Mouse (Mus musculus): ENCODE data around the gene Ccrl2. TPM values are rescaled to one million over a fixed set of nuclear protein-coding genes. Genes with fewer than 3 reads are reported as not detected.
A peak's percentile ranks its signal among the peaks of the same experiment; 100 is the strongest.

Ccrl2 gene
- under 1 TPM; 0.85 to 0.86 TPM for total RNA-seq (2021)

DNA sequence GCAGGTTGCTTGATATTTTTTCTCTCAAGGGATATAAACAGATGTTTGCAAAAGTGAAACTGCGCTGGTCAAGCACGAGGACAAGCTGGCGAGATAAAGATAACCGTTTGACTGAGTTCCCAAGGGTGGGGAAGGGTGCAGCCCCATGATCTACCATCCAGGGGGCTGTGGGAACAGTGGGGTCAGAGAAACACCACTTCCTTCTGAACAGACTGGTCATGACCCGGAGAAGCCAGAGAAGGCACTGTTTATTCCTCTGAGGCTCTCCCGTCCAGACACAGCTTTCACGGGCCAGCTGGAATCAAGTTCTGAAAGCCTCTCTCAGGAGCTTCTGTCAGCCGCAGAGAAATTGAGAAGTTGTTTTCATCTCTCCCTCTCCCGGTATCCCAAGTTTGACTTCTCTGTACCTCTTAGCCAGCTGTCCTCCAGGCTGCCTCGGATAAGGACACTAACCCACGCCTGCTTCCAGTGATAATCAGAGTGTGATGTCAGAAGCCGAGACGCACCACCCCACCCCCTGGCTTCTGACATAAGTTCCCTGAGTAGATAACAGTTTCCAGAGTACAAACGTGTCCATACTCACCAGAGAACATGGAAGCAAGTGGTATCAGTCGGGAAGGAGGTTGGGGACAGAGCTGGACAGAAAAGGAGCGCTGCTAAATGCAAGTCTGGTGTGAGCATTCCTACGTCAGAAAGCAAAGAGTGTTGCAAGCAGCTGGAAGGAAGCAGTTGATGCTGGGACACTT lies at the start of gene Ccrl2:
Ccrl2 (minus strand) TSS at position 722 of the 746 bp plus-strand sequence.
- intact Hi-C loops (cut with DNase I) = no loop called here
- DNase-seq (ENCODE audit: extremely low spot score in 1 of 2, low spot score in 2 of 2) = no peak

DNA sequence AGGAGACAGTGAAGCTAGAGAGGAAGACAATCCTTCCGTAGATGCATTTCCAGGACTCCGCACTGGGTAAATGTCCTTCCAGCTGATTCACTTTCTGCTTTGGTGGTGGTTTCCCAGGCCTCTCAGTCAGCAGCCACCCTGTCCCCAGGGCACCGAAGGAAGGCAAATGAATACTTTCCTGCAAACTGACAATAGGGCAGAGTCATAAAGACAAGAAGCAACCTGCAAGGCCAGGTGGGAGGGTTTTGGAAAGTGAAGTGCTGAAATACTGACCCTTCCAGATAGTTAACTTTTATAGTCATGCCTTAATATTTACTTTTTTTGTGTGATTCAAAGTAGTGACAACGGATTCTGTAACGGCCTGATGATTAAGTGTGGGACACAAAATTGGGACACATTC lies 46.6 kb upstream of the Ccrl2 start:
- intact Hi-C loops (cut with DNase I) = no loop called here

DNA sequence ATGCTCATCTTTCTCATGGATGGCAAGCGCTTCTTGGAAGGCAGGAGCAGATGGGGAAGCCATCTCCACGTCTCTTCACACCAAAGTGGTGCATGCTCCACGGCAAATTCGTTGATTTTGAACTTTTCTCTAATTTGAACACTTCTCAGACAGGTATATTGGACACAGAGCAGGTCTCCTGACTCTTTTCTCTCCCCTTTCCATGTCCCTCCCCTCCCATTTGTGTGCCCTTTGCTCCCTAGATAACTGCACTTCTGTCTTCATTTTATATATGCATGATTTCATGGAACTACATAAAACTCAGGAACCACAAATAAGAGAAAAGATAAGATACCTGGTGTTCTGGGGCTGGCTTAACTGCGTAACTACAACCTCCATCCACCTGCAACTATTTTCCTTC lies 46.0 kb upstream of the Ccrl2 start:
- no peak for DNase-seq (ENCODE audit: extremely low spot score in 1 of 2, low spot score in 2 of 2)
- intact Hi-C loops (cut with DNase I) = no loop called here

More for the DNA sequence above, 46.6 kb upstream of the Ccrl2 start:
- no peak for DNase-seq (ENCODE audit: extremely low spot score in 1 of 2, low spot score in 2 of 2)

DNA sequence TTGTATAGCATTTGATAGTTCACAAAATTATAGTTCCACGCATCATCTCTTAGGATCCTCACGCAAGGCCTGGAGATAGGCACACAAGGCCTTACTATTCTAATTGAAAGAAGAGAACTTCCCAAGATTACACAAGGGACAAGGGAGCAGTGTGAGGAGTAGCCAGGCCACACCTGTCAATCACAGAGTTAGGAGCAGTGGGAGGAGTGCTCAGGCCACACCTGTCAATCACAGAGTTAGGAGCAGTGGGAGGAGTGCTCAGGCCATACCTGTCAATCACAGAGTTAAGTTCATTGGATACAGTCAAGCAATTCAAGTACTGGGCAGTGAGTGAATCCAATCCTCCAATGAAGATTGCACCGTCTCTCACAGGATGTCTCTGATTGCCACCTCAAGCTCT lies 43.1 kb upstream of the Ccrl2 start:
- intact Hi-C loops (cut with DNase I) = no loop called here
- no peak for DNase-seq (ENCODE audit: extremely low spot score in 1 of 2, low spot score in 2 of 2)

DNA sequence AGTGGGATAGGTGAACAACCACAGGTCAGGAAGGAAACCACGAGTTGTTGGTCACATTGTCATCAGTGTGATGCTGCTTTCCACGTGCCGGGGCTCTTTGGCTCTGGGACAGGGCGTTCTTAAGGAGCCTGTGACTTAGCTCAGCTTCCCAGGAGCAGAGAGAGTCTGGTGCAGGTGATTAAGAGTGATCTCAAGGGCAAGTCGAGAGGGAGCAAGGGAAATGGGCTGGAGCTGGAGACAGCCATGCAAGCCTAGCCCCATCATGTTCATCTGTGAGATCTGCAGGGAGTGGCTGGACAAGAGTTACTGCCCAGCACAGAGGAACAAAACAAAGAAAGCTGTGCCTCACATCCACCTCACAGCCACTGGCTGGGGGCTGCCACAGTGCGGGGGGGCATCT lies 40.2 kb upstream of the Ccrl2 start:
- intact Hi-C loops (cut with DNase I) = loop anchor here (10.0 kb wide), 1 partner anchor 107 kb away; no protein-coding TSS in a partner anchor
- no peak for DNase-seq (ENCODE audit: extremely low spot score in 1 of 2, low spot score in 2 of 2)

DNA sequence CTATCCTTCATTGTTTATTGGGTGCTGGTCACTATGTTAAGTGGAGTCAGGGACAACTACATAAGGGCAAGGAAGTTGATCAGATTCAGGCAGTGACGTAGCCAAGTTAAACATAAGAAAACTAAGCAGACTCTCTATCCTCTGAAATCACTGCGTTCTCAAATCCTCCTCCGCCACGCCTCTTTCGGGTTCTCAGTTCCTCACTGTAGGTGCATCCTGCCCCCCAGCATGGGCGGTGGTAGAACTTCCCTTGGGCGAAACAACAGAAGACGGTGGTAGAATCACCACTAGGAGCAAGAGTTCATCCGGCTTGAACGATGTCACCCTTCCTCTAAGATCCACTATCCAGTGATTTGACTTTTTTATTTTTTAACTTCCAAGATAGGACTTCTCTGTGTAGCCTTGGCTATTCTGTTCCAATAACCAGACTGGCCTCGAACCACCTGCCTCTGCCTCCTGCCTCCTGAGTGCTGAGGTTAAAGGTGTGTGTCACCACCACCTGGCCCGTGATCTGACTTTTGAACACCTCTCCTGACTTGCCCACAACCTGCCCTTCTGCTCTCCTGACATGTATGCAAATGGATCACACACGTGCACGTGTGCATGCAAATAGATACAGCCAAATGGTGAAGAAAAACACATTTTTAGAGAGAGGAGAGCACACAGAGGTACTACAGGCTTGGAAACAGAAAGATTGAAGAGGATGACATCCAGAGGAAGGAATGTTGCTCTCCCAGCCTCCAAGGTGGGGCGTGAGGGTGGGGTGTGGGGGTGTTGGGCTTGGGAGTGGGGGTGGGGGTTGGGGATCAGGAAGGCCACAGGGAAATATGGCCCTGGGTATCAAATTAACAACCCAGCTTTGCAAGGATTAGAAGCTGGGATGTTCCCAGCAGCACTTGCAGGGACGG lies 39.4 kb upstream of the Ccrl2 start:
- intact Hi-C loops (cut with DNase I) = loop anchor here (10.0 kb wide), 1 partner anchor 108 kb away; no protein-coding TSS in a partner anchor

DNA sequence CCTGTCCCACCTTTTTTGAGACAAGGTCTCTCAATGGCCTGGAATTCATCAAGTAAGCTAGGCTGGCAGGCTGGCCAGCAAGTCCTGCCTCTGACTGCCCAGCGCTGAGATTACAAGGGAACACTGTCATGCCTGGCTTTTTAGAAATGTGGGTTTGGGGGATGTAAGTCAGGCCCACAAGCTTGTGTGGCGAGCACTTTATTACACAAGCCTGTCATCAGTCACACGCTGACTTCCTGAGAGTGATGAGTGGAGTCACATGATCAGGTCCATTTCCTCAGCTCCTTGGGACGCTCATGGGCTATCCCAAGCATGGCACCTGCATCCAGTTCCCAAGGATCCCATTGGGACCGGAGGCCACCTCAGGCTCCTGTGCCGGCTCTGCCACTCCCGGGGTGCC lies 38.4 kb upstream of the Ccrl2 start:
- no peak for DNase-seq (ENCODE audit: extremely low spot score in 1 of 2, low spot score in 2 of 2)
- intact Hi-C loops (cut with DNase I) = loop anchor here (10.0 kb wide), 1 partner anchor 109 kb away; no protein-coding TSS in a partner anchor

More for the DNA sequence above, 39.4 kb upstream of the Ccrl2 start:
- no peak for DNase-seq (ENCODE audit: extremely low spot score in 1 of 2, low spot score in 2 of 2)

DNA sequence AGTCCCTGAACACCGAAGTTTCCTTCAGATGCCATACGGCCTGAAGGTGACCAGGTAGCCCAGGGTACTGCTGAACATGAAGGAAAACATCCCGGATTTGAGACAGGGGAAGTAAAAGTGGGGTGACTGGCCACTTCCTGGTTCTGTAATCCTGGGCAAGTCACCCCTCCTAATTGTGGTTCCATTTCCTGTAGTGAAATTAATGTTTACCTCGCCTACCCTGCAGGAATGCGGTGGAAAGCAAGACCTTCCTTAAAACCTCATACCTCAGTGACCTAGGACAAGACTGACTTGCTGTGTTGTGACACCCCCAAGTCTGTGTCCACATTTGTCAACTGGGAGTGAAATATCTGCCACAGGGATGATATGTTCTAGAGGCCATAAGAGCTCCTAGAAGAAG lies 37.3 kb upstream of the Ccrl2 start:
- intact Hi-C loops (cut with DNase I) = loop anchor here (5.0 to 10.0 kb wide), 2 partner anchors 110 to 163 kb away; no protein-coding TSS in a partner anchor
- no peak for DNase-seq (ENCODE audit: extremely low spot score in 1 of 2, low spot score in 2 of 2)

DNA sequence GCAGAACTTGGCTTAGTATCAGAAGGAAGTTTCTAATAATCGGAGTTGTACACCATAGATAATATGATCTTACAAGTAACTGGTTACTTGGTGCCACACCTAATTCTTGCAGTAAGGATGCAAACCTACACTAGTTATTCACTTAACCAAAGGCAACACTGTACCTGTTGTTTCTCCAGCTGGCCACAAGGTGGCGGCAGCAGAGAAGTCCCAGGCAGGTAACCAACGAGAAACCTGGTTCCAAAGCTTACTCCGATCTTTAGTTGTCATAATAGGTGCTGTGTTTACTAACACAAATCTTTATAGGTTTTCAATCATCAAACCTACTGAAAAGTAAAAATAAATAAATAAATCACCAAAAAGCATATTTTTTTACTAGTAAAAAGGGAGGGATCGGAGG lies 35.8 kb upstream of the Ccrl2 start:
- intact Hi-C loops (cut with DNase I) = loop anchor here (5.0 to 10.0 kb wide), 2 partner anchors 112 to 164 kb away; no protein-coding TSS in a partner anchor
- peak in 1 of 2 experiments; percentile 49 for DNase-seq (ENCODE audit: extremely low spot score in 1 of 2, low spot score in 2 of 2)

DNA sequence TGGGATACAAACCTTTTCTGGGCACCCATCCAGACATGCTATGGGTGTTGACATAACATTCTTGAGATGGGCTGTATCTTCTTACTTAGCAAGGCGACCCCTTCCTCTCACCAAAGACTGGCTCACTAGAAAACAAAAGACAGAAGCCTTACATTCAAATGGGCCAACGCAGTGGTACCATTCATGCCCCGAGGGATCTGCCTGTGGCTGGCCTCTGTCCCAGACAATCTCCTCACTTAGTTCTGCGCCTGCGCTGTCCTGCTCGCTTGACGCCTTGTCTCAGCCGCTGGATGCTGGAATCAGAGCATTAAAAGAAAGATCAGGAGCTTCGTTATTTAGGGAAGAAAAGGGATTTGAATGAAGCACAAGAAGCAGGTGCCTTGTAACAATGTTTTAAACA lies 35.3 kb upstream of the Ccrl2 start:
- intact Hi-C loops (cut with DNase I) = loop anchor here (5.0 to 10.0 kb wide), 2 partner anchors 112 to 165 kb away; no protein-coding TSS in a partner anchor
- DNase-seq (ENCODE audit: extremely low spot score in 1 of 2, low spot score in 2 of 2) = peak in 1 of 2 experiments; percentile 57

DNA sequence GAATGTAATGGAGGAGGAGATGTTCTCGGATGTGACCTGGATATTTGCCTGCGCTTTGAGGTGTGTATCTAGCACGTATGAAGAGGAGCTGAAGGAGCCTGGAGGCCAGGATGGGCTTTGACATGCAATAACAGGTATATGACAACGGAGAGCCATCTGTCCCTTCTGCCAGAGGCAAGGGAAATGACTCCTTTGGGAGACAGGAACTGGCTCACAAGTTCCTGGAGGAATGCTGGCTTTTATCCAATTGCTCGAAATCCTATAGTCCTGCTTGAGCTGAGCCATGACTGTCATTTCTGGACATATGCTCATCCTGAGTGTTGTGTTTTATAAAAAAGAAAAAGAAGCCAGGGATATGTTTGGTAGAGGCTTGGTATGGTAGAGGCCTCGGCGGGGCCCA lies 31.6 kb upstream of the Ccrl2 start:
- DNase-seq (ENCODE audit: extremely low spot score in 1 of 2, low spot score in 2 of 2) = no peak
- intact Hi-C loops (cut with DNase I) = no loop called here

DNA sequence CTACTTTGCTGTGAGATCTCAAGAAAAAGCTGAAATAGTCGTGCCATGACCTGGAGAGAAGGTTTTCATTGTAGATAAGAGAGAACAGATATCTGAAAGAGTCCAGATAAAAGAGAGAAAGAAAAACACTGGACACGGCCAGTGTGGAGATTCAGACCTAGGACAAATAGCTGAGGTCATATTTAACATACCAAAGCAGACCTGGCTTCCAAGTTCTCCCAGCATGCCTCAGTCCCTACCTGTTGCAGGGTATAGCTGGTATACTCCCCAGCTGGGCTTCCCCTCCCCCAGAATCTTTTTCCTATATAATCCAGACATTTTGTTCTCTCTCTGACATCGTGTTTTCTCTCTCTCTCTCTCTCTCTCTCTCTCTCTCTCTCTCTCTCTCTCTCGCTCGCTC lies 30.6 kb upstream of the Ccrl2 start:
- intact Hi-C loops (cut with DNase I) = no loop called here
- DNase-seq (ENCODE audit: extremely low spot score in 1 of 2, low spot score in 2 of 2) = no peak

DNA sequence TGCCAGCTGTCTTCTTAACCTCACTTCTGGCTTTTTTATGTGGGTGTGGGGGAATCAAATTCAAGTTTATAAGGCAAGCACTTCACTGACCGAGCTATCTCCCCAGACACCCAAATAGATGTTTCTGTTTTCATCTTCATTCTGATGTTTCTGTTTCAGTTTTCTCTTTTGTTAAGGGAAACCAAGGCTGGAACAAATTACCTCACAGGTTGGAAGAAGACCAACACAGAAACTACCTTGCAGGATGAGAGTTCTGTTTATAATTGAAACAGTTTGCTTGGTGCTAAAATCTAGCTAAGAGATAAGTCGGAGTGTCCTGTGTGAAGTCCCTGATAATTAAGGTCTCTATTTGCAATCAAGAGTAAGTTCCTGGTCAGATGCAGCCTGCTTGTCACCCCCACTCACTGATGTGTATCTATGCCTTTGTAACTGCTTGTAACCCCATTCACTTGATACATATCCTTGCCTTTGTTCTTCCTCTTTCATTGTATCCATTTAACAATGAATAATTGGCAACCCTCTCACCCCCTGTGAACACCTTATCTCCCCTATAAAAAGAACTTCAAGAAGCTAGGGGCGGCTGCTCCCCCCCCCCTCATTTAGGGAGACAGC lies 29.8 kb upstream of the Ccrl2 start:
- intact Hi-C loops (cut with DNase I) = no loop called here
- DNase-seq (ENCODE audit: extremely low spot score in 1 of 2, low spot score in 2 of 2) = no peak

DNA sequence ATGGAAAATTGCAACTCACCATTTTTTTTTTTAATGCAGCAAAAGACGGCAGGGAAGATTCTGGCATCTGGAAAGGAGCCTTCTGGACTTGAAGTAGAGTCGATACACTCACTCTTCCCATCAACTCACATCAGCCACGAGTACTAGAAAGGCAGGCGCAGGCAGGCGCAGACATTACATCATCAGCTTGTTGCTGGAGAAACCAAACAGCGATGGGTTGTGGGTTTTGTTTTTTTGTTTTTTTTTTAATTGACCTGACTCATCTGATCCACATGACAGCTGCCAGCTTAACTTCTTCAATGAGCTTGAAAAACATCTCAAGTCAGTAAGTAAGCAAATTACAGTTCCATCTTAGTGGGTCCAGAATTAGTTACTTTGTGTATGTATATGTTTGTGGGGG lies 28.8 kb upstream of the Ccrl2 start:
- intact Hi-C loops (cut with DNase I) = no loop called here

DNA sequence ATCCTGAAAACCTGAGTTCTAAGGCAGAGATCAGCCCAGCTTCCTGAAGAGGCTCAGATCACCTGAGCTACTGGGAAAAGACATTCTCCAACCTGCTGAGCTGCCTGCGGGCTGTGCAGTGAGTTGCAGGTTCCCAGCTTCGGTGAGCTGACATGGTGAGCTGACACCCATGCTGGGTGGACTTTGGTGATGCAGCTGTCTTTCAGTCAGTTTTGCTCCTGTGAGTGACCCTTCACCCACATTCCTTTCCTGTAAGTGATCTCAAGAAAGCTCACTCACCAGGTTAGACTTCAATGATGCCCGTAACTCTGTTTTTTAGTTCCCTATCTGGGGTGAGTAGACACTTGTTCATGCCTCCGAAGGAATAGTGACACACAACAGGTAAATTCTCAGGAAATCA lies 28.0 kb upstream of the Ccrl2 start:
- no peak for DNase-seq (ENCODE audit: extremely low spot score in 1 of 2, low spot score in 2 of 2)
- intact Hi-C loops (cut with DNase I) = no loop called here

More for the DNA sequence above, 28.8 kb upstream of the Ccrl2 start:
- no peak for DNase-seq (ENCODE audit: extremely low spot score in 1 of 2, low spot score in 2 of 2)

DNA sequence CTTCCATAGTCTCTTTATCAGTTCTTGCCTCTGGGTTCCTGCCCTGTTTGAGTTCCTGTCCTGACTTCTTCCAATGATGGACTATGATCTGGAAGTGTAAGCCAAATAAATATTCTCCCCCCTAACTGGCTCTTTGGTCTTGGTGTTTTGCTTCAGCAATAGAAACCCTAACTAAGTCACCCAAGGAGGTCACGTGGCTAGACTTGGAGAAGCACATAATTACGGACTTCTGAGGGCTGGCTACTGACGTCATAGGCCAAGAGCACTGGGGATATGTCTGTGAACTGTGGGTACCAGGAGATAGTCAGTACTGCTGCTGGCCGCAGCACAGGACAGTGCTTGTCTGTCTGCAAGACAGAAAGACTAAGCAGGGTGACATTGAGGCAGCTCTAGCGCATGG lies 24.4 kb upstream of the Ccrl2 start:
- intact Hi-C loops (cut with DNase I) = no loop called here
- no peak for DNase-seq (ENCODE audit: extremely low spot score in 1 of 2, low spot score in 2 of 2)

DNA sequence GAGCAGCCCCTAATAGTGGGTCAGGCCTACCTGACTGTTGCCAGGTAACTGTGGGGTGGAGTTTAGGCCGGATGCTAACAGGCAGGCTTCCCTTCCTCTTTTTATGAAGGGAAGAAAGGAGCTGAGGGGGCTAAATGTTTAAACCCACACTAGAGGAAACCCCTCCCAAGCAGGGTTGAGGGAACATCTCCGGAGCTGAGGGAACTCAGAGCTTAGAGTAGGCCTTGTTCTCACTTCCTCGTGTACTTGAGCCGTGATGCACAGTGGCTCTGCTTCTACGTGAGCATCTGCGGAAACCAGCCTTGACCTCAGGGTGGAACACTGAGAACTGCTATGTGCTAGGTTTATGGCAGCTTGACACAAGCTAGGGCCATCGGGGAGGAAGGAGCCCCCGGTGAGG lies 23.5 kb upstream of the Ccrl2 start:
- intact Hi-C loops (cut with DNase I) = no loop called here
- no peak for DNase-seq (ENCODE audit: extremely low spot score in 1 of 2, low spot score in 2 of 2)

DNA sequence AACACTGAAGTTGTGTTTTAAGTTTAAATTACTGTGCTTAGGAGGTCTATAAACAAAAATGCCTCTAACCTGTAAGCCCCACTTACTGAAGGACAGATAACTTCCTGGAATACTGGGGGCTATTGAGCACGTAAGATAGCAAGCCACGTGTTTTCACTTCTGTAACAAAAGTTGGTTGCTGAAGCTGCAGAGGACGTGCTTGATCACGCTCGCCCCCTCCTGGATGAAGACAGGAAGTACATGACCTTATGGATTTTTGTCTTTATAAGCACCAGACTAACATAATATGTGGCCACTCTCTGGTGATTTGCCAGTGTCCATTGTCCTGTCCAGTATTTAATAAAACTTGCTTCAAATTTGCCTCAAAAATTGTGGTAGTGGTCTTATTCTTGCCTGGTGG lies 20.4 kb upstream of the Ccrl2 start:
- DNase-seq (ENCODE audit: extremely low spot score in 1 of 2, low spot score in 2 of 2) = no peak
- intact Hi-C loops (cut with DNase I) = no loop called here

DNA sequence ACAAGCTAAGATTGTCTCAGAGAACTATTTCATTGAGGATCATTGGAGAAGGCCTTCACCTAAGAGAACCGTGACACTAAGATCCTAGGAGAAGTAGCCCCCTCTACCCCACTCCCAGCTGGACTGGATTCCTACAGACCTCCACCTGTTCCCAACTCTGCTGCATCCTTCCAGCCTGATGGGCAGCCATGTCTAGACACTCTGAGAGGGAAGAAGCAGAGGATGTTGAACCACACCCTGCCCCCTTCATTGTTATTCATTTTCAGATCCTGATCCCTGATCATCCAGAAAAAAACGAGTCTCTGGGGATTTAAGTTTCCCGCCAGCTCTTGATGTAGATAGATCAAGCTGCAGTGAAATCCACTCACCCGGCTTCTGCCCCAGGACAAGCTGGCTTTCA lies 15.7 kb upstream of the Ccrl2 start:
- no peak for DNase-seq (ENCODE audit: extremely low spot score in 1 of 2, low spot score in 2 of 2)
- intact Hi-C loops (cut with DNase I) = loop anchor here (2.0 kb wide), 1 partner anchor 76 kb away; no protein-coding TSS in a partner anchor
